Mouse (Mus musculus) cerebellum, adult 2 months (tissue): ENCODE data around the gene Poc1a. TPM values are rescaled to one million over a fixed set of nuclear protein-coding genes. Genes with fewer than 3 reads are reported as not detected.

Experiments
- DNase-seq, 2 experiments: peaks; one replicate each; pipeline ENCODE4 v3.0.0; 2021
- H3K27ac ChIP-seq: fragments of 200-500 bp; 2 replicates; pipeline ENCODE4 v1.5.1; 2012; ENCODE audit warnings: low read length, control low read depth, inconsistent platforms; ENCODE audit not compliant: insufficient read depth
- H3K27me3 ChIP-seq: fragments of 200-500 bp; 2 replicates; pipeline ENCODE4 v1.6.1; 2012; ENCODE audit warnings: inconsistent platforms, mild to moderate bottlenecking, low read length, moderate library complexity; ENCODE audit not compliant: control insufficient read depth, insufficient read depth
- H3K4me1 ChIP-seq: fragments of 200-500 bp; 2 replicates; pipeline ENCODE4 v1.6.1; 2011; ENCODE audit warnings: low read length; ENCODE audit not compliant: control insufficient read depth, insufficient read depth
- H3K4me3 ChIP-seq: fragments of 200-500 bp; replicated peaks from 2 replicates; pipeline ENCODE3; 2011; ENCODE audit warnings: mild to moderate bottlenecking, low read depth, low read length, control low read depth; ENCODE audit not compliant: insufficient read depth
- CTCF ChIP-seq: fragments of 200-500 bp; IDR thresholded peaks from 2 replicates; pipeline ENCODE4 v1.5.1; 2011; ENCODE audit warnings: low read depth, mild to moderate bottlenecking, control low read depth, low read length, moderate library complexity, borderline replicate concordance; ENCODE audit not compliant: insufficient read depth
- POLR2A ChIP-seq: fragments of 200-500 bp; IDR thresholded peaks from 2 replicates; pipeline ENCODE4 v1.6.1; 2011; ENCODE audit warnings: low read length, control low read depth, borderline replicate concordance; ENCODE audit not compliant: insufficient read depth
- WGBS: fragments of 180-500 bp; shearing (Covaris S2); methylation state at CpG from one replicate; pipeline ENCODE4 v1.1.7; 2018; 5-methylcytosine and 5-hydroxymethylcytosine counted together
- polyA plus RNA-seq: library from polyadenylated mRNA; depleted of rRNA; stranded (reverse); fragments of >200 nt; gene quantifications from 2 replicates; pipeline ENCODE4 v1.2.3, GENCODE M21; 2012

Poc1a gene
- polyA plus RNA-seq, 1 experiment = 3.9 TPM

GRCm38 (mm10) chr9:106377247-106377646 is 96.4 kb downstream of the Poc1a start:
- DNase-seq = peak; percentile 45 to 55
- 73% methylated on average over 8 of the region's 8 CpGs for WGBS
- Histone ChIP-seq H3K27me3 (no peaks in the 10 kb centered on the region), H3K4me3 (no peak overlapping the region), H3K4me1 (peaks cover 8% of the 10 kb centered on the region), H3K27ac (peak overlapping the region; percentile 4; the same call in 1 of the 2 replicates)
- TF ChIP-seq CTCF (no peak), POLR2A (no peak)

GRCm38 (mm10) chr9:106378045-106378444 is 97.2 kb downstream of the Poc1a start:
- H3K27ac ChIP-seq = no peak overlapping the region
- H3K4me1 ChIP-seq = peaks cover under 1% of the 10 kb centered on the region; the same call in 1 of the 2 replicates
- 83% methylated on average over 3 of the region's 3 CpGs for WGBS

GRCm38 (mm10) chr9:106378753-106379152 is 97.9 kb downstream of the Poc1a start:
- Histone ChIP-seq H3K4me1 (no peaks in the 10 kb centered on the region), H3K27ac (no peak overlapping the region), H3K27me3 (no peaks in the 10 kb centered on the region), H3K4me3 (no peak overlapping the region)
- 77% methylated on average over 9 of the region's 9 CpGs for WGBS
- TF ChIP-seq CTCF (no peak), POLR2A (no peak)
- no peak for DNase-seq

More at GRCm38 (mm10) chr9:106378045-106378444, 97.2 kb downstream of the Poc1a start:
- no peak overlapping the region for H3K4me3 ChIP-seq
- no peak for DNase-seq
- TF ChIP-seq CTCF = no peak
- no peak for TF ChIP-seq POLR2A
- H3K27me3 ChIP-seq = no peaks in the 10 kb centered on the region

DNA sequence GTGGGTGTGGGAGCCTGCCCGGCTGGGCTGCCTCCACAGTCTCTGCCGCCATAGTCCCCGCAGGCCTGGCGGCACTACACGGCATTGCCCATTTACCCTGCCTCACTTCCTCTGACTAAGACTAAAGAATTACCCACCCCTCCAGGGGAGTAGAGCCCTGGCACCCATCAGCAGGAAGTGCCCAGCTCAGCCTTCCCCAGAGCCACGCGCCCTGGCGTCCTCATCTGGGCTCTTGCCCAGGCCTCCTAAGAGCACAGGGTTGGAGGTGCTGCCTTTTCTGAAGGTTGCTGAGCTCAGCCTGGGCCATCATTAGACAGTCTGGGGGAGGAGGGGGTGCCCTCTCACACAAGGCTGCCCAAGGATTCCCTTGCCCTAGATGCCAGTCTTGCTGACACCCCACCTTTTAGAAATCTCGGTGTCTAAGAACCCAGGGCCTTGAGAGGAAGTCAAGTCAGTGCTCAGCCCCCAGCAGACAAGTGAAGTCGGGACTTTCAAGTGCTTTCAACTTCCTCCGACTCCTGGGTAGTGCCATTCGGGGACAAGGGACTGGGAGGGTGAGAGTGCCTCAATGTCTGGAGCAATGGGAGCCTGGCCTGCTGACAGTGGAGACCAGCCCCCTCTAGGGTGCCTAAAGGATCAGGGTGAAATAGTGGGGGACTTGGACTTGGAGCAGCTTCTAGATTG is 105.5 kb downstream of the Poc1a start:
- no peaks in the 10 kb centered on the region for H3K27me3 ChIP-seq
- peaks cover 7% of the 10 kb centered on the region for H3K4me1 ChIP-seq
- no peak overlapping the region for H3K27ac ChIP-seq
- WGBS = 65% methylated on average over 12 of the region's 12 CpGs
- no peak for DNase-seq
- no peak overlapping the region for H3K4me3 ChIP-seq
- no peak for TF ChIP-seq POLR2A
- TF ChIP-seq CTCF = no peak

DNA sequence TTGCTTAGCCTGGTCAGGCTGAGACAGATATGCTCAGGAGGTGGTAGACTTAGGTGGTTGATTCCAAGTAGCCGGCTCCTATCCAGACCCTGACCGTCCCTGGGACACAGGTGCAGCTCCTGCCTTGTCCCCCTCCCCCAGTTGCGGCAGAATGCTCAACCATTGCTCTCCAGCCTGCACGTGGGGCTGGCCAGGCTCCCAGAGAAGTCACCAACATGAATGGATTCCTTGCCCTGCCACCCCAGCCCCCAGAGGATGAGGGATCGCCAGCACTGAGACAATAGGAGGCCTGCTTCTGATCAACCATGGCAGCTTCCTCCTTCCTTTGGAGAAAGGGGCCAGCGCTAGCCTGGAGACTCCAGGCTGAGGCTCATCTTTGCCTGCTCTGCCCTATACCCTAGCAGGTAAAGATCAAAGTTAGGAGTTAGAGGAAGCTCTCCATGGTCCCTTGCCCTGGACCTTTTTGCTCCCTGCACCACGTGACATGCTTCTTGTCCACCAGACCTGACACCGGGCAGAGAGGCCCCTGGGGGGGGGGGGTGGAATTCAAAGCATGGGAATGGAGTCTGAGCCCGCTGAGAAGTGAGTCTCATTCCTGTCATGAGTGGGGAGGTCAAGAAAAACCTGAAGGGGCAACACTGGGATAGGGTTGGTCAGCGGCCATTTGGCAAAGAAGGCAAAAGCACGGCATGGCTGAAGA is 112.1 kb downstream of the Poc1a start:
- TF ChIP-seq CTCF (no peak), POLR2A (no peak)
- no peaks in the 10 kb centered on the region; the same call in 1 of the 2 replicates for H3K4me1 ChIP-seq
- no peak overlapping the region for H3K4me3 ChIP-seq
- H3K27ac ChIP-seq = no peak overlapping the region
- DNase-seq = no peak
- WGBS = 47% methylated on average over 11 of the region's 11 CpGs
- no peaks in the 10 kb centered on the region for H3K27me3 ChIP-seq

- H3K4me1 ChIP-seq = no peaks in the 10 kb centered on the region; the same call in 1 of the 2 replicates
- no peak for DNase-seq
- no peak overlapping the region for H3K4me3 ChIP-seq
- no peak for TF ChIP-seq POLR2A
- TF ChIP-seq CTCF = no peak
- no peaks in the 10 kb centered on the region for H3K27me3 ChIP-seq
- H3K27ac ChIP-seq = no peak overlapping the region
- 60% methylated on average over 8 of the region's 8 CpGs for WGBS
These were observed 112.7 kb downstream of the Poc1a start for GRCm38 (mm10) chr9:106393548-106393947.

DNA sequence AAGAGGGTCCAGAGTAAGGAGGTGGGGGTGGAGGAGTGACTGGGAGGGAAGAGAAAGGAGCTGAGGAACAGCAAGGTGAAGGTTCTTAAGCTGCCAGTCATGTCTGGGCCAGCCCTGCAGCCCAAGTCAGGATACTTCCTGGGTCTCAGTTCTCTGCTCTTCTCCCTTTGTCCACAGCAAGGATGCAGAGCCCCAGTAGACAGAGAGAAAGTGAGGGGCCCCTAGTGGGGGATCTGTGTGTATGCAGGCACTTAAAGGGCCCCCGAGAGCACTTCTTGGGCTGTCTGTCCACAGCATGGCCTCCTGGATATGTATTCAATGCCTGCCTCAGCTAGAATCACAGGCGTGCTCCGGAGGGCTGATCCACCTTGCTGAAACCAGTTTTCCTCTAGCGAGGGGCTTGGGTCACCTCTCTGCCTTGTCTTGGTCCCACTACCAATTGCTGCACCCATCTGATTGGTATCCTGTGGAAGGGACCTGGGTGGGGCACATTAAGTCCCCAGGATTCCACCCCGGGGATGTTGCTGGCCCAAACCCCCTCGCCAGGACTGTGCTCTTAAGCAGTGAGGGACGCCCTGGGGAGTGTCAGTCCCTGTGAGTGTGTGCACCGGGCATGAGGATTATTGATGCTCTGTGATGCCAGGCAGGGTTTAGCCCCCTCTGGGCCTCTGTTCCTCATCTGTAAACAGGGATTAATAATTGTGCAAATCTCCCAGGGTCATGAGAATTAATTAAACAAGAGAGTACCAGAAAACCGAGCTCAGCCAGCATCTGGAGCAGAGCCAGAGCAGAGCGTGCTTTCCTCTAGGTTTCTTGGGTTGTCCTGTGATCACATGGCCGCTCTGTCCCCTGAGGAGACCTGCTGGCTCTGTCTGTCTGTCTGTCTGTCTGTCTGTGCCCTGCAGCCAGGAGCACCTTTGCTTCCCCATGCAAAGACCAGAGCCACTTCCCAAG is 114.1 kb downstream of the Poc1a start:
- no peak for TF ChIP-seq POLR2A
- TF ChIP-seq CTCF = 0 out of 2 replicates have a peak, but pooled peaks have one; percentile 4

More for the DNA sequence above, 114.1 kb downstream of the Poc1a start:
- Histone ChIP-seq H3K27me3 (no peaks in the 10 kb centered on the region), H3K4me3 (no peak overlapping the region), H3K4me1 (no peaks in the 10 kb centered on the region; the same call in 1 of the 2 replicates), H3K27ac (no peak overlapping the region)
- DNase-seq = no peak
- WGBS = 45% methylated on average over 11 of the region's 11 CpGs
